8 mouse cellular contexts compared by ENCODE assay signal in genomic region chr12:51708941-51709686, GRCm38 (mm10). TPM values are rescaled to one million over a fixed set of nuclear protein-coding genes. Genes with fewer than 3 reads are reported as not detected.
DNase-seq lines count a peak whose midpoint lies in the region; ATAC-seq lines count a peak whose summit lies in the region.

No protein-coding gene starts in this region.

- H3K4me2 ChIP-seq in kidney, embryonic 14.5 days (replicated peaks; ENCODE audit: low read depth, low read length): no peak overlapping the region
- H3K4me2 ChIP-seq in embryonic facial prominence, embryonic 15.5 days (replicated peaks): no peak overlapping the region

- no peak overlapping the region for H3K4me3 ChIP-seq in kidney, embryonic 14.5 days (ENCODE audit: low read length)
- H3K4me3 ChIP-seq in embryonic facial prominence, embryonic 15.5 days (replicated peaks): no peak overlapping the region

- H3K9me3 ChIP-seq in kidney, embryonic 14.5 days (ENCODE audit: control insufficient read depth, low read length): no peaks in the 10 kb centered on the region
- no peaks in the 10 kb centered on the region for H3K9me3 ChIP-seq in embryonic facial prominence, embryonic 15.5 days (replicated peaks)

- 0 out of 2 replicates have a peak, but pooled peaks cover 4% of the 10 kb centered on the region for H3K4me1 ChIP-seq in kidney, embryonic 14.5 days (ENCODE audit: control insufficient read depth, insufficient read depth, low read length)
- peaks cover 4% of the 10 kb centered on the region; the same call in 1 of the 2 replicates for H3K4me1 ChIP-seq in embryonic facial prominence, embryonic 15.5 days

- DNase-seq in kidney, adult 11 months: no peak
- DNase-seq in kidney, postnatal 14 days: peak; percentile 50
- DNase-seq in lung, postnatal 10 days: peak; percentile 70
- no peak for DNase-seq in cerebellum, postnatal 10 days
- no peak for DNase-seq in thymus, postnatal 25 days

- H3K27me3 ChIP-seq in kidney, embryonic 14.5 days (ENCODE audit: control insufficient read depth, insufficient read depth, low read length): no peaks in the 10 kb centered on the region
- H3K27me3 ChIP-seq in embryonic facial prominence, embryonic 15.5 days: no peaks in the 10 kb centered on the region

- WGBS in kidney, embryonic 14.5 days: 56% methylated on average over 14 of the region's 14 CpGs
- WGBS in embryonic facial prominence, embryonic 15.5 days: 61% methylated on average over 14 of the region's 14 CpGs

- ATAC-seq in kidney, embryonic 14.5 days (ENCODE audit: low FRiP score, low TSS enrichment): peak; percentile 53
- no peak for ATAC-seq in embryonic facial prominence, embryonic 15.5 days (ENCODE audit: insufficient number of reproducible peaks, low FRiP score, low TSS enrichment, low read depth)
- no peak for ATAC-seq in megakaryocyte, adult 5-6 weeks (ENCODE audit: poor library complexity, severe bottlenecking)

- H3K36me3 ChIP-seq in kidney, embryonic 14.5 days (ENCODE audit: control insufficient read depth, insufficient read depth, low read length): no peaks in the 10 kb centered on the region
- no peaks in the 10 kb centered on the region for H3K36me3 ChIP-seq in embryonic facial prominence, embryonic 15.5 days

- H3K27ac ChIP-seq in kidney, embryonic 14.5 days (ENCODE audit: low read depth, low read length): 0 out of 2 replicates have a peak overlapping the region, but pooled peaks have one; percentile 37
- peak overlapping the region; percentile 55 for H3K27ac ChIP-seq in embryonic facial prominence, embryonic 15.5 days (replicated peaks)

- 0 out of 2 replicates have a peak overlapping the region, but pooled peaks have one; percentile 28 for H3K9ac ChIP-seq in kidney, embryonic 14.5 days (ENCODE audit: low read depth, low read length)
- H3K9ac ChIP-seq in embryonic facial prominence, embryonic 15.5 days: no peak overlapping the region

RNA-seq across cellular contexts. Expression of gene Strn3, which starts 17.4 kb away (rescaled TPM):
- polyA plus RNA-seq in kidney, embryonic 14.5 days (2014; fragmentation: Nextera tagmentation; extraction: Ambion mirVana): 53.6 and 60.7 TPM in 2 replicates
- 49.7 and 53.3 TPM in 2 replicates for polyA plus RNA-seq in embryonic facial prominence, embryonic 15.5 days (2015; fragmentation: Nextera tagmentation; extraction: Ambion mirVana)
- total RNA-seq in megakaryocyte, adult 5-6 weeks (2015): 28.1 and 31.0 TPM in 2 replicates
- 49.2 and 59.5 TPM in 2 replicates for total RNA-seq in megakaryocyte, adult 5-6 weeks (2017)

RNA-seq across cellular contexts. Expression of gene Ap4s1, which starts 18.3 kb away (rescaled TPM):
- 37.8 and 44.8 TPM in 2 replicates for polyA plus RNA-seq in kidney, embryonic 14.5 days (2014; fragmentation: Nextera tagmentation; extraction: Ambion mirVana)
- 27.3 and 31.4 TPM in 2 replicates for polyA plus RNA-seq in embryonic facial prominence, embryonic 15.5 days (2015; fragmentation: Nextera tagmentation; extraction: Ambion mirVana)
- 40.4 and 41.6 TPM in 2 replicates for total RNA-seq in megakaryocyte, adult 5-6 weeks (2015)
- 27.2 and 33.9 TPM in 2 replicates for total RNA-seq in megakaryocyte, adult 5-6 weeks (2017)

Comparison
In these comparisons a context has a peak if more than half of its experiments do, and no peak if none do; other contexts are left out.
1. DNase-seq: peak in kidney, postnatal 14 days (single experiment) and lung, postnatal 10 days (single experiment); none in kidney, adult 11 months (single experiment), cerebellum, postnatal 10 days (0 of 2) and thymus, postnatal 25 days (single experiment).